Mouse (Mus musculus) heart, postnatal 0 days (tissue): Measurements from ENCODE around the gene Erf.

Experiments
- CTCF ChIP-seq: IDR thresholded peaks from 2 replicates; pipeline ENCODE4 v1.5.1; 2016; ENCODE audit warnings: antibody characterized with exemption, control low read depth, low read depth
- EP300 ChIP-seq: IDR thresholded peaks from 2 replicates; pipeline ENCODE4 v1.6.1; 2016; ENCODE audit warnings: antibody characterized with exemption, low read depth

DNA sequence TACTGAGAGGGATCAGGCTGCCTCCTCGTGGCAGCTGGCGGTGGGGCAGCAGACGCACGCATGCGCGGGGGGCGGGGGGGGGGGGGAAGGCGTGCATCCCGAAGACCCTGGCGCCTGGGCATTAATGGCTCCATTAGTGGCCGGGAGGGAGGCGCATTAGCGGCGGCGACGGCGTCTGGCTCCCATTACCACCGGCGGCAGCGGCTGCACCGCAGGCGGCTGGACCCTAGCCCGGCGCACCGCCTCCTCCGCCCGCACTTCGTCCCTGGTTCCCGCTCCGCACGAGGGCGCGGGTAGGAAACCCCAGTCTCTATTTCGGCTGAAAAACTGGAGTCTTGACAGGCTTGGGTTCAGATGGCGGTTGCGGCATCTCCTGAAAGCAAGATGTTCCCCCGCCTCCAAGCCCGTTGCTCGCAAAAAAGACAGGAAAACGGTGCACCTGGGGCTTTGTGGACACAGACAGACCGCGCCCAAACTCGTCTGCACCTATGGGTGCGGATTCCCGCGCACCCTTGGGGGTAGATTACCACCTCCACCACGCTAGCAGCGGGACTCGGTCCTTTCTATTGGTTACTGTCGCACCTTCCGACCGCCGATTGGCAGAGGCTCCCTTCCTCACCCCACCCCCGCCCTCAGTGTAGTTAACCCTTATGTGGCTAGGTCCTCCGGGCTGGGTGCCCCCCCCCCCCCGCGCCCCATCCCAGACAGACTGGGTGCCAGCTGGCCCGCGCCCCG, 27.9 kb upstream of the Erf start:
- TF ChIP-seq EP300 (no peak), CTCF (peak; percentile 67)
